Mouse (Mus musculus): ENCODE results near the gene Tmco2. TPM values are rescaled to one million over a fixed set of nuclear protein-coding genes. Genes with fewer than 3 reads are reported as not detected.
A peak's percentile ranks its signal among the peaks of the same experiment; 100 is the strongest.

The Tmco2 gene
- not detected in 2 replicates for polyA plus RNA-seq (2014; fragmentation: Nextera tagmentation; extraction: Ambion mirVana)

GRCm38 (mm10) chr4:121109126-121109525 is at the start of gene Tmco2:
Tmco2 (minus strand) TSS chr4:121109226.
- DNase-seq (ENCODE audit: low spot score) (no peak), ATAC-seq (ENCODE audit: low FRiP score) (no peak)
- Histone ChIP-seq H3K27me3 (ENCODE audit: control insufficient read depth, insufficient read depth, low read length) (no peaks in the 10 kb centered on the region), H3K4me1 (replicated peaks; ENCODE audit: control insufficient read depth, insufficient read depth, low read length) (no peaks in the 10 kb centered on the region), H3K9ac (no peak within 1 kb of the TSS), H3K4me3 (replicated peaks; ENCODE audit: low read length) (no peak within 1 kb of the TSS), H3K9me3 (ENCODE audit: control insufficient read depth, low read length) (no peaks in the 10 kb centered on the region), H3K4me2 (replicated peaks) (no peak within 1 kb of the TSS), H3K27ac (no peak within 1 kb of the TSS), H3K36me3 (replicated peaks; ENCODE audit: control insufficient read depth, insufficient read depth) (no peaks in the 10 kb centered on the region)
- WGBS: 91% methylated on average over 2 of the region's 2 CpGs

GRCm38 (mm10) chr4:121103304-121103703 is 5.7 kb downstream of the Tmco2 start:
- H3K36me3 ChIP-seq (replicated peaks; ENCODE audit: control insufficient read depth, insufficient read depth): no peaks in the 10 kb centered on the region
- no peak overlapping the region for H3K9ac ChIP-seq
- ATAC-seq (ENCODE audit: low FRiP score) (no peak), DNase-seq (ENCODE audit: low spot score) (no peak)
- no peaks in the 10 kb centered on the region for H3K9me3 ChIP-seq (ENCODE audit: control insufficient read depth, low read length)
- H3K4me1 ChIP-seq (replicated peaks; ENCODE audit: control insufficient read depth, insufficient read depth, low read length): no peaks in the 10 kb centered on the region
- no peak overlapping the region for H3K4me3 ChIP-seq (replicated peaks; ENCODE audit: low read length)
- no peaks in the 10 kb centered on the region for H3K27me3 ChIP-seq (ENCODE audit: control insufficient read depth, insufficient read depth, low read length)
- H3K27ac ChIP-seq: no peak overlapping the region
- WGBS: 84% methylated on average over 4 of the region's 4 CpGs
- no peak overlapping the region for H3K4me2 ChIP-seq (replicated peaks)

GRCm38 (mm10) chr4:121097650-121098378 is 11.2 kb downstream of the Tmco2 start, which contains the start of gene Zmpste24:
Zmpste24 (minus strand) TSS chr4:121098241.
- DNase-seq (ENCODE audit: low spot score) (peak; percentile 94), ATAC-seq (ENCODE audit: low FRiP score) (peak; percentile 94)
- Histone ChIP-seq H3K36me3 (replicated peaks; ENCODE audit: control insufficient read depth, insufficient read depth) (peaks cover 27% of the 10 kb centered on the region), H3K27me3 (ENCODE audit: control insufficient read depth, insufficient read depth, low read length) (no peaks in the 10 kb centered on the region), H3K9me3 (ENCODE audit: control insufficient read depth, low read length) (no peaks in the 10 kb centered on the region), H3K27ac (peak within 1 kb of the TSS; percentile 47), H3K4me3 (replicated peaks; ENCODE audit: low read length) (peak within 1 kb of the TSS; percentile 70), H3K4me2 (replicated peaks) (peak within 1 kb of the TSS; percentile 64), H3K4me1 (replicated peaks; ENCODE audit: control insufficient read depth, insufficient read depth, low read length) (peaks cover 10% of the 10 kb centered on the region), H3K9ac (peak within 1 kb of the TSS; percentile 77)
- under 1% methylated on average over 39 of the region's 39 CpGs for WGBS

GRCm38 (mm10) chr4:121090211-121090610 is 18.8 kb downstream of the Tmco2 start:
- Histone ChIP-seq H3K4me1 (replicated peaks; ENCODE audit: control insufficient read depth, insufficient read depth, low read length) (no peaks in the 10 kb centered on the region), H3K4me2 (replicated peaks) (no peak overlapping the region), H3K9me3 (ENCODE audit: control insufficient read depth, low read length) (no peaks in the 10 kb centered on the region), H3K36me3 (replicated peaks; ENCODE audit: control insufficient read depth, insufficient read depth) (peaks cover 77% of the 10 kb centered on the region), H3K27me3 (ENCODE audit: control insufficient read depth, insufficient read depth, low read length) (no peaks in the 10 kb centered on the region), H3K4me3 (replicated peaks; ENCODE audit: low read length) (no peak overlapping the region), H3K9ac (no peak overlapping the region), H3K27ac (no peak overlapping the region)
- DNase-seq (ENCODE audit: low spot score) (no peak), ATAC-seq (ENCODE audit: low FRiP score) (no peak)
- WGBS: 98% methylated on average over 4 of the region's 4 CpGs

- WGBS: 94% methylated on average over 2 of the region's 2 CpGs
- peaks cover 77% of the 10 kb centered on the region for H3K36me3 ChIP-seq (replicated peaks; ENCODE audit: control insufficient read depth, insufficient read depth)
- no peaks in the 10 kb centered on the region for H3K4me1 ChIP-seq (replicated peaks; ENCODE audit: control insufficient read depth, insufficient read depth, low read length)
Observed at GRCm38 (mm10) chr4:121088696-121089095, 20.3 kb downstream of the Tmco2 start.

GRCm38 (mm10) chr4:121084506-121084905 is 24.5 kb downstream of the Tmco2 start:
- Histone ChIP-seq H3K4me2 (replicated peaks) (no peak overlapping the region), H3K27me3 (ENCODE audit: control insufficient read depth, insufficient read depth, low read length) (no peaks in the 10 kb centered on the region), H3K27ac (no peak overlapping the region), H3K4me3 (replicated peaks; ENCODE audit: low read length) (no peak overlapping the region), H3K36me3 (replicated peaks; ENCODE audit: control insufficient read depth, insufficient read depth) (peaks cover 86% of the 10 kb centered on the region), H3K4me1 (replicated peaks; ENCODE audit: control insufficient read depth, insufficient read depth, low read length) (no peaks in the 10 kb centered on the region), H3K9me3 (ENCODE audit: control insufficient read depth, low read length) (no peaks in the 10 kb centered on the region), H3K9ac (no peak overlapping the region)
- ATAC-seq (ENCODE audit: low FRiP score) (no peak), DNase-seq (ENCODE audit: low spot score) (no peak)

More at GRCm38 (mm10) chr4:121088696-121089095, 20.3 kb downstream of the Tmco2 start:
- no peak for ATAC-seq (ENCODE audit: low FRiP score)
- Histone ChIP-seq H3K27me3 (ENCODE audit: control insufficient read depth, insufficient read depth, low read length) (no peaks in the 10 kb centered on the region), H3K9ac (no peak overlapping the region), H3K9me3 (ENCODE audit: control insufficient read depth, low read length) (no peaks in the 10 kb centered on the region), H3K4me3 (replicated peaks; ENCODE audit: low read length) (no peak overlapping the region), H3K27ac (no peak overlapping the region), H3K4me2 (replicated peaks) (no peak overlapping the region)
- DNase-seq (ENCODE audit: low spot score): no peak

- no peaks in the 10 kb centered on the region for H3K27me3 ChIP-seq (ENCODE audit: control insufficient read depth, insufficient read depth, low read length)
- H3K4me3 ChIP-seq (replicated peaks; ENCODE audit: low read length): no peak overlapping the region
- no peak overlapping the region for H3K9ac ChIP-seq
- WGBS: 59% methylated on average over 1 of the region's 1 CpGs
- no peaks in the 10 kb centered on the region for H3K4me1 ChIP-seq (replicated peaks; ENCODE audit: control insufficient read depth, insufficient read depth, low read length)
- no peaks in the 10 kb centered on the region for H3K9me3 ChIP-seq (ENCODE audit: control insufficient read depth, low read length)
- DNase-seq (ENCODE audit: low spot score) (no peak), ATAC-seq (ENCODE audit: low FRiP score) (no peak)
- H3K27ac ChIP-seq: no peak overlapping the region
- H3K4me2 ChIP-seq (replicated peaks): no peak overlapping the region
- peaks cover 96% of the 10 kb centered on the region for H3K36me3 ChIP-seq (replicated peaks; ENCODE audit: control insufficient read depth, insufficient read depth)
Observed at GRCm38 (mm10) chr4:121080395-121080794, 28.6 kb downstream of the Tmco2 start.

GRCm38 (mm10) chr4:121077915-121078646 is 30.9 kb downstream of the Tmco2 start:
- Histone ChIP-seq H3K27me3 (ENCODE audit: control insufficient read depth, insufficient read depth, low read length) (no peaks in the 10 kb centered on the region), H3K4me1 (replicated peaks; ENCODE audit: control insufficient read depth, insufficient read depth, low read length) (no peaks in the 10 kb centered on the region), H3K9me3 (ENCODE audit: control insufficient read depth, low read length) (no peaks in the 10 kb centered on the region), H3K36me3 (replicated peaks; ENCODE audit: control insufficient read depth, insufficient read depth) (peaks cover 94% of the 10 kb centered on the region), H3K9ac (no peak overlapping the region), H3K4me2 (replicated peaks) (no peak overlapping the region), H3K4me3 (replicated peaks; ENCODE audit: low read length) (no peak overlapping the region), H3K27ac (no peak overlapping the region)
- ATAC-seq (ENCODE audit: low FRiP score) (no peak), DNase-seq (ENCODE audit: low spot score) (no peak)
- WGBS: 51% methylated on average over 3 of the region's 3 CpGs

GRCm38 (mm10) chr4:121074250-121074649 is 34.8 kb downstream of the Tmco2 start:
- no peak for ATAC-seq (ENCODE audit: low FRiP score)
- Histone ChIP-seq H3K9me3 (ENCODE audit: control insufficient read depth, low read length) (no peaks in the 10 kb centered on the region), H3K27ac (no peak overlapping the region), H3K4me2 (replicated peaks) (no peak overlapping the region), H3K4me1 (replicated peaks; ENCODE audit: control insufficient read depth, insufficient read depth, low read length) (no peaks in the 10 kb centered on the region), H3K4me3 (replicated peaks; ENCODE audit: low read length) (no peak overlapping the region), H3K27me3 (ENCODE audit: control insufficient read depth, insufficient read depth, low read length) (no peaks in the 10 kb centered on the region), H3K9ac (no peak overlapping the region), H3K36me3 (replicated peaks; ENCODE audit: control insufficient read depth, insufficient read depth) (peaks cover 80% of the 10 kb centered on the region)
- 82% methylated on average over 4 of the region's 4 CpGs for WGBS
- DNase-seq (ENCODE audit: low spot score): no peak

Data from hindbrain, embryonic 14.5 days (tissue).